Mouse (Mus musculus): ENCODE measurements around the gene Ebf1.
"Not testable (repeated sequence)": the region's sequence is repeated elsewhere in the genome, so short reads cannot be mapped to it uniquely, and the experiment has no call there.

Gene Ebf1

GRCm38 (mm10) chr11:44616788-44617712 is at the start of gene Ebf1:
Gene Ebf1 (plus strand): TSS chr11:44617317.
- peak; percentile 92 for DNase-seq

DNA sequence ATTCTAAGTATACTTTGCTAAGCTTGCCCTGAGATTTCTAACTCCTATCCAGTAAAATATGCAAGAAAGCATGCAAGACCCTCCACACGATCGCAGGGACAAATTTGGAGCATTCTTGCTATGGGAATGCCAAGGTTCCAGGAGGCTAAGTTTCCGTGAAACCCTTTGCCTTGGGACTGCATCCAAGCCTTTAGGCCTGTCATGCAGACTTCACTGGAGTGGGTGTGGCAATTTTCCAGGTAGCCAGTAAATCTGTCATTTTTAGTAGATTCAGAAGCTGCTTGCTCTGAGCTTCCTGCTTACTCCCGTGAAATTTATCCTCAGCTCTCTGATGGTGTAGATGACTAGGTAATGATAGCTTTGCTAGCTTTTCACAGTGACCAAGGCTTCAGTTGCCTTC is 46.8 kb upstream of the Ebf1 start:
- DNase-seq = not testable (repeated sequence)

DNA sequence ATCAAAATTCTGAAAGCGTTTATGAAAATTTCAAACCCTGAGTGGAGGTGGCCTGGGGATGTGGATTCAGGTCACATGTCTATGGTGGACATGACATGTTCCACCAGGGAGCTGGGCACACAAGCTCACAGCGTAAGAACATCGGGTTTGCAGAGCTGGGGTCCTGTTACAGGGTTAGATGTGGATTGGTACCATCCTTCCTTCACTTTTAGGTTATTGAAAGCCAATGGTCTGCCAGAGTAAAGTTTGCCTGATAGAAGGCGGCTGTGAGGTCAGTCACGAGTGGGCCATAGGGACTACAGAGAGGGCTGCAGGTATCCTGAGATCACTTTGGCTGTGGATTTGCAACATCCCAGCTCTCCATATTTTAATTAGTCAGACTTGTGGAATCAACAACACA is 44.3 kb upstream of the Ebf1 start:
- no peak for DNase-seq

- no peak for DNase-seq
Measured at GRCm38 (mm10) chr11:44573396-44573795, 43.7 kb upstream of the Ebf1 start.

DNA sequence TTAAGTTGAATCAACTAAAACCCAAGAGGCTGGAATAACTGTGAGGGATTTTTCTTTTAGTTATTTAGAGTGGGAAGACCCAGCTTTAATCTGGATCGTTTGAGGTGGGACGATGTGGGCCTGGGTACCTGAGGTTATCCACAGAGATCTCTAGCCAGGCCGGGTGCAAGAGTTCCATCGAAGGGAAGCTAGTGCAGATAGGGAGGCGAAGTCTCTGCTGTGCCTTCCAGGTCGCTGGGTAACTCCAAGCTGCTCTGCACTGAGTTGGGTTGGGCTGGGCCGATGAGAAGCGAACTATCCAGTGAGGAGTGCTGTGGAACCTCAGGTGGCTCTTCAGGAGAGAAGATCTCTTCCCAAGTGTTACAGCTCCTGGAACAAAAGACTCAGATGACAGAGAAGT is 42.7 kb upstream of the Ebf1 start:
- DNase-seq = no peak

GRCm38 (mm10) chr11:44574820-44575219 is 42.3 kb upstream of the Ebf1 start:
- DNase-seq = no peak

DNA sequence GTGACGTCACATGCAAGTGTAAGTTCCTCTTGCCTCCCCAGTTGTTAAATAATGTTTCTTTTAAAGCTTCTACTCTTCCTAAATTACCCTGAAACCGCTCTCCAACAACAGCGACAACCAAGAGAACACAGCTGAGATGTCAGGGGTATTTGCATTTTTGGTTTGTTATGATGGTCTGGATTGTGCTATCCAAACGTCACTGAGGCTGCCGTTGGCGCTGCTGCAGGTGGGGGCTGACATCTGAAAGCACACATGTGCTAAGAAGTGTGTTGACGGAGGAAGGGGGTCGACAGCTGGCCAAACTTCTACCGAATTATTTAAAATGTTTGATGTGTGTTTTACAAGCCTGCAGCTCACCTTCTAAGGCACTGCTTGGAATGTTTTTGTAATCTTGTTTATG is 39.2 kb upstream of the Ebf1 start:
- DNase-seq = no peak

GRCm38 (mm10) chr11:44581277-44581683 is 35.8 kb upstream of the Ebf1 start:
- peak; percentile 75 for DNase-seq

DNA sequence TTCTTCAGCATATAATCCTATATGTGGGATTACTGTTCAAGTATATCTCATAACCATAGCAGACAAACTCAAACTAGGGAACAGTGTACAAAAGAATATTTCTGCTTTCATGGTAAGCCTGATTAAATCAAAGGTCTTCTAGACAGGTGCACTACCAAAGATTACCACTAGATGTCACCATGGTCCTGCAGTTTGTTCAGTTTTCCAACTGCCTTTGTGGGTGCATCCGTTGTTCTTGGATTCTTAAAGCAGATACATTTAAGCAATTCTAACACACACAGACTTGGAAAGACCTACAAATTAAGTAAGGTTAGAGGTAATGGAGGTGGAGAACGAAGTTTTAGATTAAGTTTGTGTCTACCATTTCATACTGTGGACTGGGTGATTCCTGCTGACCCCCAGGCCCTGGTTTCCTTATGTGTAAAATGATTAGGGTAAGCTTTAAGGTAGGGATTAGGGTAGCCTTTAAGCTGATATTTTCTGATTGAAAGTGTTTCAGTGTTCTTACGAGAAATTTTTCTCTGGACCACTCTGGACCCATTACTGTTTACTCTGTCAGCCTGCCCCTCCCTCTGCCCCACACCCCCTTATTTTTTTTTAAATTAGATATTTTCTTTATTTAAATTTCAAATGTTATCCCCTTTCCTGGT is 30.9 kb upstream of the Ebf1 start:
- peak; percentile 84 for DNase-seq

- no peak for DNase-seq
Measured at GRCm38 (mm10) chr11:44593016-44593415, 24.1 kb upstream of the Ebf1 start.

DNA sequence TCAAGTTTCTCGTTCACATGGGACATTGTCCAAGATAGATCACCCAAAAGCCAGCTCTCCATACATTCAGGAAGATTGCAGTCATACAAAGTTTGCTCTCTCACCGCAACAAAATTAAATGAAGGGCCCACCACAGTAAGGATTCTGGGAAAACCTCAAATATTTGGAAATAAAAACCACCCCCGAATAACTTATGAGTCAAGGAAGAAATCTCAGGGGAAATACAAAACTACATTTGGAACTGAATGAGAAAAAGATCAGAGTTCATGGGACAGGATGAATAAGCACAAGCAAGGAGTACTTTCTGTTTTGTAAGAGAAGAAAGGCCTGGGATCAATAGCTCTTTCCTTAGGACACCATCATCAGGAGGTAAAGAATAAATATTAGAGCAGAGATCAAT is 22.3 kb upstream of the Ebf1 start:
- DNase-seq = no peak

DNA sequence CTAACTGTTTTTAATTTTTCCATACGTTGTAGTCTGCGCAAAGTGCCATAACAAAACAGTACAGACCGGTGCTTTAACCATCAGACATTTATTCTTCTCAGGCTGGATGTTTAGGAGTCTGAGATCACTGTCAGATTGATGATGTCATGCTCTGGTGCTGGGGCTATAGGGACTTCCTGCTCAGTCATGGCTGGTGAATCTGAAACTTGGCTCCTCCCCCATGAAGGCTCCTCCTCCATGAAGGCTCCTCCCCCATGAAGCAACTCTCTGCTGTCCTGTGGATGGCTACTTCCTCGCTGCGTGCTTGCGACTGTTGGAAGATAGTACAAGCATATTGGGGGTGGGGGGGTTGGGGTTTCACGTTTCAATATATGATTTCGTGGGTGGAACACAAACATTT is 10.2 kb upstream of the Ebf1 start:
- no peak for DNase-seq

GRCm38 (mm10) chr11:44608646-44609045 is 8.5 kb upstream of the Ebf1 start:
- DNase-seq = no peak

DNA sequence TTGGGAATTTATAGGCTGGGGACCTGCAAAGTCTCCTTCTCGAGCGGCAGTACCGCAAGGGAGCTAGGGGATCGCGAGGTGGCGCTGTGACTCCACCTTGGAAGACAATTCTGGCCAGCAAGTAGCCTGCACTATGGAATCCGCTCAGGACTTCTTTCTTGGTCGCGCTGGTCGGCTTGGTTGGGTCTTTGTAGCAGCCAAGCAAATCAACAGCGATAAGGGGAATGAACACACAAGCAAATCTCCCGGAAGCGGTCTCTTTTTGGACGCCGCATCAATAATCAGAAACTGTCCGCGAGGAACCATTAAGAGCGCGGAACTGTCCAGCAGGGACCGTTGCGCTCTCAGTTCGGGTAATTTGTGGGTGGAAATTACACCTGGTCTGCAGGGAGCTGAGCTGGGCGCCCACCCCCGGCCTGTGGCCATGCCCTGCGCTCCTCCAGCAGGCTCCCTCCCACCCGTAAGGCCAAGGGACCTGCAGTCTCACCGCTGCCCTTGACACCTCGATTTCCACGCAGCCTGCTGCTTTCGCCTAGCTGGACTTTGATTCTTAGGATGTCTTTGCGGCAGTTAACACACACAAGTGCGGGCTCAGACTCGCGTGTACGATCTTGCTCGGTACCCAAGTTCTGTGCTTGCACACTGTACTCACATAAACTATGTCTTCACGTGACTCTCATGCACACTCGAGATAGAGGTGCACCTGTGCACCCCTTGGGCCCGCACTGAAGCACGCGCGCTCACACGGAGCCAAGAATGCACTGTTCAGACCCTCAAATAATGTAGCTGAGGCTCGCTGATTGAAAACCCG is 5.9 kb upstream of the Ebf1 start:
- peak; percentile 91 for DNase-seq

GRCm38 (mm10) chr11:44612156-44612555 is 5.0 kb upstream of the Ebf1 start:
- DNase-seq = no peak

DNA sequence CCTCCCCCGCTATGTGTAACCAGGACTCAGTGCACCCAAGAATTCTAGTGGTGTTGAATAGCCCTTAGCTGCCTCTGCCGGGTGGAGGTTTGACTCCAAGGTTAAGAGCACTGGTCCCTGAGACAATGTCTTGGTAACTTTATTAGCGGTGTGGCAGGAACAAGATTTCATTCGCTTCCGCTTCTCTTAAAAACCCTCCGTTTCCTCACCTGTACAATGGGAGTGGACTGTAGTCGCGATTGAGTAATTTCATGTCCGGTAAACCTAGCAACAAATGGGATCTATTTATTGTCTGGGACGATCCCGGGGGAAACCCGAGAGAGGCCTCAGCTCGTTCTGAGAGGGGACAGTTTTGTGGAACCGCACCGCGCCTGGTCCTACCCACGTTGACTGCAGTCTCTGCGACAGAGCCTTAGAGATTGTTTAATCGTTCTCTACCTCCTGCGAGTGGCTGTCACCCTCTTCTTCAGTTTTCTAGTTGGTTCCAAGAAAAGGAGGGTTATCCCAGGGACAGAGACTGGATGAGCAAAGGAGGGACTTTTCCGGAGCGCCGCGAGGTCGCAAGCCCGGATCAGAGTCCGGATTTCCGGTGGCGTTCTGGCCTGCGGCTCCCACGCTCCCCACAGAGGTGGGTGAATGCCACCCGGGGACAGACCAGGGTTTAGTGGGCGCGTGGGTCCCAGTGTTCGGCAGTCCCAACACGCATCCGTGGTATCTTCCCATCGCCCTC is 4.3 kb upstream of the Ebf1 start:
- DNase-seq = peak; percentile 41

GRCm38 (mm10) chr11:44613411-44614180 is 3.5 kb upstream of the Ebf1 start:
- DNase-seq = no peak

GRCm38 (mm10) chr11:44616078-44616787 is 884 bp upstream of the Ebf1 start:
- DNase-seq = no peak

GRCm38 (mm10) chr11:44617734-44618586 is 843 bp downstream of the Ebf1 start:
- DNase-seq = peak; percentile 40

All from lung, postnatal 10 days (tissue).